Mouse (Mus musculus) heart, postnatal 14 days (tissue): ENCODE results near the gene B4galt4. TPM values are rescaled to one million over a fixed set of nuclear protein-coding genes. Genes with fewer than 3 reads are reported as not detected.

Experiments
- DNase-seq, 2 experiments: peaks; one replicate each; pipeline ENCODE4 v3.0.0; 2021 to 2022
- intact Hi-C: fragments of 180-260 bp; cut with DNase I; formaldehyde crosslinking; loops from one replicate; pipeline ENCODE4 v1.15.1; 2025
- total RNA-seq, 2 experiments: library from RNA; stranded (reverse); gene quantifications; 2 replicates each; pipeline ENCODE4 v1.2.3; 2021

The B4galt4 gene
- total RNA-seq, 2 experiments from 2014 or later: 12.0 to 14.3 TPM

GRCm38 (mm10) chr16:38724256-38724655 lies 17.8 kb upstream of the B4galt4 start:
- DNase-seq: no peak
- intact Hi-C loops: loop anchor here (10.0 kb wide), 1 partner anchor 189 kb away; no protein-coding TSS in a partner anchor

- DNase-seq: peak in 1 of 2 experiments; percentile 55
- intact Hi-C loops: loop anchor here (10.0 kb wide), 1 partner anchor 190 kb away; no protein-coding TSS in a partner anchor
Observed at GRCm38 (mm10) chr16:38724974-38725373, 17.1 kb upstream of the B4galt4 start.

GRCm38 (mm10) chr16:38728576-38729132 lies 13.4 kb upstream of the B4galt4 start:
- intact Hi-C loops: loop anchor here (10.0 kb wide), 1 partner anchor 194 kb away; no protein-coding TSS in a partner anchor

GRCm38 (mm10) chr16:38729139-38729538 lies 12.9 kb upstream of the B4galt4 start:
- intact Hi-C loops: loop anchor here (10.0 kb wide), 1 partner anchor 194 kb away; no protein-coding TSS in a partner anchor

More at GRCm38 (mm10) chr16:38728576-38729132, 13.4 kb upstream of the B4galt4 start:
- DNase-seq: no peak

GRCm38 (mm10) chr16:38729610-38730288 lies 12.3 kb upstream of the B4galt4 start:
- intact Hi-C loops: loop anchor here (10.0 kb wide), 1 partner anchor 195 kb away; no protein-coding TSS in a partner anchor
- DNase-seq: no peak

More at GRCm38 (mm10) chr16:38729139-38729538, 12.9 kb upstream of the B4galt4 start:
- DNase-seq: no peak

DNA sequence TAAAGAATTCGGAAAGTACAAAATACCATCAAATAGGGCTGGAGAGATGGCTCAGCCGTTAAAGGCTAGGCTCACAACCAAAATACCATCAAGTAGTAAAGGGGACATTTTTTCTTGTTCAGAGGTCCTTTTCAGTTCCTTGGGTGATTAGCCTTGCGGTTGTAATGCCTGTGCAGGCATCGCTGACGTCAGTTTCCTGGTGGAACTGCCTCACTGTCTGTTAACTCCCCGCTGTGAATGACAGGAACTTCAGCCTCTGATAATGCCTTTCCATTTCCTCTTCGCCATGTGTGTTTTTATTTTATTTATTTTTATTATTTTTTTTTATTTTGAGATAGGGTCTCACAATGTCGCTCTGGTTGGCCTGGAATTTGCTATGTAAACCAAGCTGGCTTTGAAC lies 11.1 kb upstream of the B4galt4 start:
- DNase-seq: no peak
- intact Hi-C loops: no loop called here

DNA sequence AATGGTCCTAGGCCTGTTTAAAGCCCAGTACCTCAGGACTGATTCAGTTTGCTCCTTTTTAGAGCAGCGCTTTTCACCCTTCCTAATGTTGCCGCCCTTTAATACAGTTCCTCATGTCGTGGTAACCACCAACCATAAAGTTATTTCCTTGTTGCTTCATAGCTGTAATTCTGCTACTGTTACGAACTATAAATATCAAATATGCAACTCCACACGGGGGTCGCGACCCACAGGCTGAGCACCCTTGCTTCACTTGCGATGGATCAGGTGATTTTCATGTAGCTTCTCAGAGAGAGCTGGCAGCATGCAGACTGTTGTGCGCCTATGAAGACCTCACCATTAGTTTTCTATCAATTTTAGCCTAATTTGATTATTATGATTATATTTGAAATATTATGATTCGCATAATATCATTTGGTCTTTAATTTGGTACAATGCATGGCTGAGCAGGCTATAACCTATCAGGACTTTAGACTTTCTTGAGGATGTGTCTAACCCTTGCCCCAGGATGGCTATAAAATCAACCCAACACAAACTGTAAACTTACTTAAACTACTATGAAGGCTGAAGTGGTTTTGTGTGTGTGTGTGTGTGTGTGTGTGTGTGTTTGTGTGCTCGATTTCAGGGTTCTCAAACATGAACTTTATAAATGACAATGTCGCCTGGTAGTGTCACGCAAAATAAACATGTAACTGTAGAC lies 710 bp upstream of the B4galt4 start:
- no peak for DNase-seq
- intact Hi-C loops: no loop called here

GRCm38 (mm10) chr16:38742659-38743131 lies 631 bp downstream of the B4galt4 start:
- intact Hi-C loops: loop anchor here (2.0 kb wide), 1 partner anchor 70 kb away; no protein-coding TSS in a partner anchor

DNA sequence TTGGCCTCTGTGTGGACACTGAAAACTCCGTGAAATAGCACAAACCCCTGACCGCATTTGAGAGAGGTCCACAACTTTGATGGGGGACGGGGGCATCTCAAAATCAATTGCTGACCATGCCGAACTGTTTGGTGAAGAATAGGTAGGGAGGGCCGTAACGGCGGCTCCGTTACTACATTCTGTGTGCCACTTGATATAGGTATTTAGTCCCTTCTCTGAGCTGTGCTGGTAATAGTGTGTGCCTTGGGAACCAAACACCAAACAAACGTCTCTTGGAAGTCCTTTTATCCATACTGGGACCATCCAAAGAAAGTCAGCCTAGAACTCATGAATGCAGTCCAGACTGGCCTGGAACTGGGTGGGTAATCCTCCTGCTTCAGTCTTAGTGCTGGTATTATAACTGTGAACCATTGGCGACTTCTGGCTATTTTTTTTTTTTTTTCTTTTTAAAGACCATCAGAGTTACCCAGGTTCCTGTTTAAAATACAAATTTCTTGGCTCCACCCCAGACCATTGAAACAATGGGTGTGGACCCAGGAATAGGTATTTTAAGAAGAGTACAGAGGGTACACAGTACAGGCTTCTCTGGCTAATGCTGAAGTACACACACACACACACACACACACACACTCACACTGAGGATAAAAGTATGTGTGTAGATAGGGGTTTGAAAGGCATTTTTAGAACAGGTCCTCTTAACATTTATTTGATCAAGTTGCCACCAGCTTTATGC lies 2.0 kb downstream of the B4galt4 start:
- no peak for DNase-seq
- intact Hi-C loops: loop anchor here (2.0 kb wide), 1 partner anchor 69 kb away; no protein-coding TSS in a partner anchor

More at GRCm38 (mm10) chr16:38742659-38743131, 631 bp downstream of the B4galt4 start:
- DNase-seq: peak in 1 of 2 experiments; percentile 16

DNA sequence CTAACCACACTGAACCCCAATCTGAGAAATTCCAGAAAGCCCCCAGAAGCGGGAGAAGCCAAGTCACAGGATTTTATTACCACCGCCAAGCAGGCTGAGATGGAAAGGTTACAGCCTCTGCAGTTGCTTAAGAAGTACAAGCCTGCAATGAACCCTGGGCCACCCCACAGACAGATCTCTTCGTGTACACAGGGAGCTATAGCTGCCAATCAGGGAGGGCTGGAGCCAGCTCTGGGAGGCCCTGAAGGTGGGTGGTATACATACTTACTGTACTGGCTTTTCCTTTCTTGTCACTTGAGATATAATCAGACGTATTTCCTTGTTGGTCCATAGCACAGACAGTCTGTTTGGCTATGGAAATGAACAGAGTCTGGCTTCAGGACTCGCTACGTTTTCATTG lies 8.7 kb downstream of the B4galt4 start:
- intact Hi-C loops: no loop called here

DNA sequence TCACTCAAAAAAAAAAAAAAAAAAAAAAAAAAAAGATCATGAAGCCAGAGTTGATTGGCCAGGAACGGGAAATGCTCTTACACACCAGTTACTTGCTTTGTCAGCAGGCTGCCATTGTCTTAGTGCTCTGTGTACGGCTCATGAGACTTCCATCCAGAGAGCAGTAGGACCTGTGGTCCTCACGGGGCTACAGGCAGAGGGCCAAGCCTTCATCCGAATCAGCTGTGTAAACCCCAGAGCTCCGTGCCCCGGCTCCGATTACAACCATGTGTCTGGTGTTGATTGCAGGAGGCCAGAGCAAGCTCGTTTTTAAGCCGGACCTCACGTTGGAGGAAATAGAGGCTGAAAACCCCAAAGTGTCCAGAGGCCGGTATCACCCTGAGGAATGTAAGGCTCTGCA lies 11.6 kb downstream of the B4galt4 start:
- DNase-seq: no peak
- intact Hi-C loops: no loop called here

More for the DNA sequence above, 8.7 kb downstream of the B4galt4 start:
- DNase-seq: no peak

GRCm38 (mm10) chr16:38755452-38756176 lies 13.6 kb downstream of the B4galt4 start:
- intact Hi-C loops: no loop called here
- no peak for DNase-seq

- intact Hi-C loops: no loop called here
- peak; percentile 40 to 42 for DNase-seq
Observed at GRCm38 (mm10) chr16:38756177-38756503, 14.1 kb downstream of the B4galt4 start.

DNA sequence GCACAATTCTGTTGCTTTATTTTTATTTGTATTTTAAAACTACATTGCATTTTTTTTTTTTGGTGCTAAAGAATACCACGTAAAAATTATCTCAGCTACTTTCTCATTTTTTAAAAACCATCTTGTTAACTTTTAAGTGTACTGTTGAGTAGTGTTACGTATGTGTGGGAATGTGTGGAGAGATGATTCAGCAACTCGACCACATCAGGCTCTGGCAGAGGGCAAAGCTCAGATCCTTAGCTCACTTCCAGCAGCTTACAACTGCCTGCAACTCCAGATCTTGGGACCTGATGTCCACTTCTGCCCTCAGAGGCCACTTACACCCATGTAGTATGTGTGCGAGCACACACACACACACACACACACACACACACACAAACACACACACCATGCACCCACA lies 14.5 kb downstream of the B4galt4 start:
- intact Hi-C loops: no loop called here

GRCm38 (mm10) chr16:38757626-38758025 lies 15.6 kb downstream of the B4galt4 start:
- intact Hi-C loops: no loop called here
- DNase-seq: no peak

More for the DNA sequence above, 14.5 kb downstream of the B4galt4 start:
- DNase-seq: no peak

DNA sequence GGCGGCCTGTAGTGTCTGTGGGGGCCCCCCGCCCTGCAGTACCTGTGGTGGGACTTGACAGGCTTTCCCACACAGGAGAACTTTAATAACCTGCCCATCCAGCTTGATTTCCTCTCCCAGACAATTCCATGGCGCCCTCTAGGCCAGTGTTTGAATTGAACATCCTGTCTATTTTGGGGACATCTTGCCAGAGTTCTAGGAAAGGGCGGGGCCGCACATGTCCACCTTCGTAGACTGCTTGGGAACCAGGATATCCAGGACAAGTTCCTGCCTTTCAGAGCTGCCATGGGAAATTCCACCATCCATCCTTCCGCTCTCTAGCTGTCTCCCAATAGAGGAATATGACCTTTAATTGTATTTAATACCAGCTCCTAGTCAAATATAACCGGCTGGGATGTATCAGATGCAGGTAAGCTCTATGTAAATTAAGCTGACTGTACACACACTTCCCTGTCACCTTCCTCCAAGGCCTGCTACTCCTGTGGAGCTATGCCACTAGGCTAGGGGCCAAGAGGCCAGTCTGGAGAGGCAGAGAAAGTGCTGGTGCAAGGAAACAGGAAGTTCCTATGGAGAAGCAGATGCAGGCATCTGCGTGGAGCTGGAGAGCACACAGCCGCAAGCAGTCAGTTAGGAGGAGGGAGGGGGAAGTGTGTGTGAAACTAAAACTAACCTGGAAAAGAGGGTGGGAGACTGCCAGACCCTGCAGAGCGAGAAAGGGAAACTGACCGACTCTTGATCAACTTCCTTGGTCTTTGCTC lies 16.2 kb downstream of the B4galt4 start:
- DNase-seq: peak; percentile 34 to 40
- intact Hi-C loops: no loop called here

- no peak for DNase-seq
- intact Hi-C loops: no loop called here
Observed at GRCm38 (mm10) chr16:38760239-38760638, 18.2 kb downstream of the B4galt4 start.

DNA sequence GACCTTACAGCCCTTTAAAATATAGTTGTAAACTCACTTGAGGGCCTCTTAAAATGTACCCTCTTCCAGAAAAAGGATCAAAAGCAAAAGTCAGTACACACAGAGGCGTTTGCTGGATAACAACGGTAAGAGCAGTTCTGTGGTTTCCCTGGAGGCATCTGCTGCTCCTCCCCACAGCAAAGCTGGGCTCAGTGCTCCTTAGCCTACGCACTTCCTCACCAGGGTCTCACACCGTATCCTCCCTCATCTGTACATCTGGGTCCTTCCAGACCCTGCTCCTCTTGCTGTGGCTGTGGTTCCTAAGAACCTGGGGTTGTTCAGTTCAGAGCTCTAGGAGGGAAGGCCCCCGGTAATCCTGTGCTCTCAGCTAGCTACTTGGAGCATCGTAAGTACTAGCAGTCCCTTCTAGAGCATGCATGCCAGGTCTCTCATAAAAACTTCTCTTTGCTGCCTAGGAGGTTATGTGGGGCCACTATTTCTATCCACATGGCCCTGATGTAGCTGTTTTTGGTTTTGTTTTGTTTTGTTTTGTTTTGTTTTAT lies 18.8 kb downstream of the B4galt4 start:
- DNase-seq: no peak
- intact Hi-C loops: no loop called here

DNA sequence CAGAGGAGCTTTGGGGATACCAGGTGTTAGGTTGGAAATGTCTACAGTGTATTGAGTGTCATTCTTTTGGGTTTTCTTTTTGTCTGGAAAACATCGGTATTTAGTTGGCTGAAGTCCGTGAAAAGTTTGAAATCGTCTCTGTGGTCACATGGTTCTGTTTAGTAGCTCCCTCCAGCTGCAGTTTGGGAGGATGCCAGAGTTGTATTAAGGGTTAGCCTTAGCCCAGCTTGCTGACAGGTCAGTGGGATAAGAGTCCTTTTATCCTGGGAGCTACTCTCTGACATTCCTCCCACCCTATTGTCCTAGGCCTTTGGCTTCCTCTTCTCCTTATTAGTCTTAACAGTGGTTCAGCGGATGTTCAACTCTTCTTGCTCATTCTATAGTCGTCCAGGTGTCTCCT lies 19.9 kb downstream of the B4galt4 start:
- intact Hi-C loops: no loop called here
- DNase-seq: peak in 1 of 2 experiments; percentile 22
